Mouse (Mus musculus) thymus, adult 2 months (tissue): ENCODE data around the gene 1500009C09Rik.

ENCODE experiments used
- CTCF ChIP-seq: fragments of 200-500 bp; IDR thresholded peaks from 2 replicates; pipeline ENCODE4 v1.5.1; 2012; ENCODE audit warnings: mild to moderate bottlenecking, control low read depth, low read length, moderate library complexity, borderline replicate concordance; ENCODE audit not compliant: control insufficient read depth, poor library complexity, insufficient read depth; ENCODE audit errors: extremely low read depth
- POLR2A ChIP-seq: fragments of 200-500 bp; IDR thresholded peaks from 2 replicates; pipeline ENCODE4 v1.6.1; 2012; ENCODE audit warnings: mild to moderate bottlenecking, low read length, control low read depth, moderate library complexity; ENCODE audit not compliant: control insufficient read depth, poor library complexity, insufficient read depth; ENCODE audit errors: extremely low read depth

GRCm38 (mm10) chr15:82252097-82252496, at the start of gene 1500009C09Rik:
- TF ChIP-seq CTCF, result no peak
- no peak for TF ChIP-seq POLR2A
